ENCODE assay signal across 7 mouse cellular contexts in genomic region chr11:73137591-73138501, GRCm38 (mm10). TPM values are rescaled to one million over a fixed set of nuclear protein-coding genes. Genes with fewer than 3 reads are reported as not detected.
A peak's percentile ranks its signal among the peaks of the same experiment; 100 is the strongest.
DNase-seq lines count a peak whose midpoint lies in the region; ATAC-seq lines count a peak whose summit lies in the region.

TSS of gene Haspin (minus strand) at chr11:73138294.

- intact Hi-C loops in gastrocnemius, postnatal 36 days (cut with DNase I): loop anchor here (2.0 kb wide), 2 partner anchors 23 to 31 kb away; partner anchors contain the start of gene P2rx5
- intact Hi-C loops in left cerebral cortex, postnatal 36 days (cut with DNase I): loop anchor here (2.0 kb wide), 1 partner anchor 1235 kb away; no protein-coding TSS in a partner anchor

- peak within 1 kb of the TSS; percentile 82 for H3K9ac ChIP-seq in intestine, embryonic 16.5 days (ENCODE audit: low read depth, low read length)
- peak within 1 kb of the TSS; percentile 85 for H3K9ac ChIP-seq in midbrain, embryonic 11.5 days (ENCODE audit: low read length)

- H3K27ac ChIP-seq in intestine, embryonic 16.5 days (ENCODE audit: low read length): peak within 1 kb of the TSS; percentile 14; the same call in 1 of the 2 replicates
- no peak within 1 kb of the TSS; the same call in 1 of the 2 replicates for H3K27ac ChIP-seq in midbrain, embryonic 11.5 days (ENCODE audit: low read depth, low read length)

- no peaks in the 10 kb centered on the region for H3K36me3 ChIP-seq in intestine, embryonic 16.5 days (ENCODE audit: control insufficient read depth, insufficient read depth, low read length)
- H3K36me3 ChIP-seq in midbrain, embryonic 11.5 days (ENCODE audit: control insufficient read depth, insufficient read depth, low read length): peaks cover 8% of the 10 kb centered on the region

- H3K9me3 ChIP-seq in intestine, embryonic 16.5 days (ENCODE audit: control insufficient read depth, low read length): no peaks in the 10 kb centered on the region
- H3K9me3 ChIP-seq in midbrain, embryonic 11.5 days (ENCODE audit: control insufficient read depth, low read length): no peaks in the 10 kb centered on the region

- peak; percentile 90 to 93 for DNase-seq in adrenal gland, adult 18-20 months (ENCODE audit: low spot score in 2 of 2)
- peak; percentile 97 for DNase-seq in embryo, embryonic 11 days
- peak; percentile 85 to 86 for DNase-seq in gastrocnemius, postnatal 36 days
- peak; percentile 85 to 88 for DNase-seq in left cerebral cortex, postnatal 36 days (ENCODE audit: low spot score in 2 of 2)
- DNase-seq in midbrain, embryonic 11.5 days (ENCODE audit: low spot score, missing footprints): peak; percentile 99
- peak; percentile 83 for DNase-seq in skeletal muscle tissue, adult 2 months (ENCODE audit: low read depth, low spot score)

- peak within 1 kb of the TSS; percentile 92 for H3K4me3 ChIP-seq in intestine, embryonic 16.5 days (ENCODE audit: low read length)
- peak within 1 kb of the TSS; percentile 84 for H3K4me3 ChIP-seq in midbrain, embryonic 11.5 days (ENCODE audit: low read depth, low read length)

- ATAC-seq in intestine, embryonic 16.5 days: peak; percentile 88
- ATAC-seq in midbrain, embryonic 11.5 days (ENCODE audit: low FRiP score): peak; percentile 95

- peak within 1 kb of the TSS; percentile 72 for H3K4me2 ChIP-seq in intestine, embryonic 16.5 days (ENCODE audit: low read depth, low read length)
- H3K4me2 ChIP-seq in midbrain, embryonic 11.5 days: peak within 1 kb of the TSS; percentile 59

- H3K27me3 ChIP-seq in intestine, embryonic 16.5 days (replicated peaks; ENCODE audit: control insufficient read depth, insufficient read depth, low read length): no peaks in the 10 kb centered on the region
- no peaks in the 10 kb centered on the region for H3K27me3 ChIP-seq in midbrain, embryonic 11.5 days (ENCODE audit: control insufficient read depth, insufficient read depth, low read length)

- H3K4me1 ChIP-seq in intestine, embryonic 16.5 days (ENCODE audit: control insufficient read depth, insufficient read depth, low read length): peaks cover 24% of the 10 kb centered on the region
- peaks cover 12% of the 10 kb centered on the region for H3K4me1 ChIP-seq in midbrain, embryonic 11.5 days (ENCODE audit: control insufficient read depth, insufficient read depth, low read length)

- under 1% methylated on average over 84 of the region's 84 CpGs for WGBS in intestine, embryonic 16.5 days
- WGBS in midbrain, embryonic 11.5 days: under 1% methylated on average over 79 of the region's 84 CpGs

RNA-seq across cellular contexts. Expression of gene Haspin, which starts in this region (rescaled TPM):
- total RNA-seq in adrenal gland, adult 18-20 months (2021): under 1 TPM; 0.13 to 0.46 TPM
- under 1 TPM; 0.15 to 0.18 TPM for total RNA-seq in gastrocnemius, postnatal 36 days (2021)
- polyA plus RNA-seq in intestine, embryonic 16.5 days (2015; fragmentation: Nextera tagmentation; extraction: Ambion mirVana): 13.1 and 14.1 TPM in 2 replicates
- under 1 TPM; 0.18 to 0.25 TPM for total RNA-seq in left cerebral cortex, postnatal 36 days (2021)
- polyA plus RNA-seq in midbrain, embryonic 11.5 days (2014; fragmentation: Nextera tagmentation; extraction: Ambion mirVana): 16.7 and 18.9 TPM in 2 replicates

Comparison
In these comparisons a context has a peak if more than half of its experiments do, and no peak if none do; other contexts are left out.
1. Peak in DNase-seq in adrenal gland, adult 18-20 months; RNA of the gene not detected or under 1 TPM.
2. Peak in DNase-seq in gastrocnemius, postnatal 36 days; RNA of the gene not detected or under 1 TPM.
3. Peak in DNase-seq in left cerebral cortex, postnatal 36 days; RNA of the gene not detected or under 1 TPM.